Mouse (Mus musculus): ENCODE data around the gene Zbtb16.

The Zbtb16 gene

DNA sequence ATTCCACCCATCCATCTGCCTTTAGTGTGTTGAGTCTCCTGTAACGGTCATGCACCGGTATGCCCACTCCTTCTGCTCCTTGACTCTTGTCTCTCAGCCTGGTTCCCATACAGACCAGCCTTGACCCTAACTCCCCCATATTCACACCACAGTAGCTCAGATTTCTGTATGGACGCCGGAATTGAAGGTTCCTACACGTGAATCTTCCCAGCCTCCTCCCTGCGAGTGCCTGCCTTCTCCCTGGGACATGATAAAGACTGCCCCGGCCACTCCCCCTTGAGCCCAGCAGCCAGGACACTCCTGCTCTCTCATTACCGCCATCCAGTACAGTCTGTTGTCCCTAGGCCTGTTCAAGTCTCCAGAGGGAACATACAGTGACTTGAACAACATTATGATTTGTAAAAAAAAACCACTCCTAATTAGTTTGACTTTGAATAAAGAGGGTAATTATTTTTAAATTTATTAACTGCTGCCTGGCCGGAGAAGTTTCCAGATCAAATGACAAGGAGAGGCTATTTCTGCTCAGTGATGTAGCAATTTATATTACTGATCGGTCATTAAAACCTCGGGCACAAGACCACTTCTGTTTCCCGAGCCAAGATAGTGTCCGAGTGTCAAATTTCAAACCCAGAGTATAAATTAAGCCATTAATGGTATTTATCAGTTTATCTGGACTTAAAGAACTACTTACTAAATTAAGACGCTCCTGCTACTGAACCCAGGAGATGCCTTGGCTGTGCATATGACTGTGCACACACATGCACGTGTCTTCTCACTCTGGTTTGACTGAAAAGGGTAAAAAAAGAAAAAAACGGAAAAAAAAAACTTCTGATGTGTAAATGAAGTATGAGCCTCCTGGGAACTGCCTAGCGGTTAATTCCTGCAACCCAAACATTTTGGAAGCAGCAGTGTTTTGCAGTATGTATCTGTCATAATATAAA lies 125.4 kb downstream of the Zbtb16 start:
- no peak for DNase-seq (ENCODE audit: low spot score in 2 of 2)

DNA sequence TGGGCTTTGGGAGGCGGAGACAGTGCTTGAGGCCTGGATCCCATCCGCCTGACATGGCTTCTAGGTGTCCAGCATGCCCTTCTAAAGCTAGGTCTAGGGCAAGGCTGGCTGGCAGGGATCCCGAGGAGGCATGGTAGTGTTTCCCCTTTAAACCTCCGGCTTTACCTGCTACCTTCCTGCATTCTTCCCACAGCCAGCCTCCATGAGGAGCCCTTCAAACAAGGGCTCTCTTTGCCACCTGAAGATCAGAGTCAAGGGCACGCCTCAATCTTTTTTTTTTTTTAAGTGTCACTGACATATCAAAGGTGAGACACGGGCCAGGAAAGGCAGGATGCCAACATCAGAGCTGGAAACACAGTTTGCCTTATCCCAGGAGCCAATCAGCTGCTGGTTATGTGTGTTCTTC lies 128.2 kb downstream of the Zbtb16 start:
- DNase-seq (ENCODE audit: low spot score in 2 of 2), result no peak

DNA sequence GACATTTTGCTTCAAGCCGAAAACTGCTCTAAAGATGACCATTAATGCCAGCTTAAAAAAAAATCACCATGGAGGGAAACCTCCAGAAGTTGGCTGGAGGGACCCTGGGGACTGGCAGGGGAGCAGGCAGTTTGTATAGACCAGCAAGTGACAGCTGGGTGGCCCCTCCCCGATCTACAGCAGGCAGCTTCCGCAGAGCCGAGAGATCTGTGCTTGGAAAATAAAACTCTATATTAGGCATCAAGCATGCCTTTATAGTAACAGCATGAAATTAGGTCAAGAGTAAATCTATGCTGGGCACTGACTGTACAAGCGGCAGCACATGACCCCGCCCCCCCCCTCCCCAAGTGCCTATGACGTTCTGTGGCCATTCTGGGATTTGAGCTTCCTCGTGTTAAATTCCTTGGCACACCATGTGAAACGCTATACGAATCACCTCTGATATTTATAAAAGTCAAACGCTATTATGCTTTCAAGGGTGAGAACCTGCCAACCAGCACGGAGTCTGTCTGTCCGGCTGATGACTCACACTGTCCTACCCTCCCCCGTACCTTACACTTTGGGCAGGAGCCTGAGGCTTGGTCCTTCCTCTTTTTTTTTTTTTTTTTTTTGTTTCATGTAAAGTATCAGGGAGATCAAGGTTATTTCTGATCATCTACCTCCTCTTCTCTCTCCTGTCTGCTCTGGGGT lies 128.7 kb downstream of the Zbtb16 start:
- DNase-seq (ENCODE audit: low spot score in 2 of 2), result no peak

DNA sequence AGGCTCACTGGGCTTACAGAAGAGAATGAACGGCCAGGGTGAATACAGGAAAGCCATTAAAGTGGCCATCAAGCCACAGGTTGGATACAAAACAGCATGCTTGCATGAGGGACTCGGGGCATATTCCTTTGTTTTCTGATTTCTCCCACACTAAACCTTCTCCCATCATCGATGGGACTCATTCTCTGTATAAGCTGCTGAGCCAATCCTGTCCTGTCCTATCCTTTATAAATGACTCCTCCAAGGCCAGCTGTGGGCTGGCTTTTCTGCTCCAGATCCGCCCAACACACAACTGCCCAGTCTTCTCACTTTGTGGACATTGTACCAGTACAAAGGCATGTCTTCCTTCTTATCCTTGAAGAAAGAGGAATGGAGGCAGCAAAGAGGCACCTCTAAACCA lies 134.7 kb downstream of the Zbtb16 start:
- no peak for DNase-seq (ENCODE audit: low spot score in 2 of 2)

DNA sequence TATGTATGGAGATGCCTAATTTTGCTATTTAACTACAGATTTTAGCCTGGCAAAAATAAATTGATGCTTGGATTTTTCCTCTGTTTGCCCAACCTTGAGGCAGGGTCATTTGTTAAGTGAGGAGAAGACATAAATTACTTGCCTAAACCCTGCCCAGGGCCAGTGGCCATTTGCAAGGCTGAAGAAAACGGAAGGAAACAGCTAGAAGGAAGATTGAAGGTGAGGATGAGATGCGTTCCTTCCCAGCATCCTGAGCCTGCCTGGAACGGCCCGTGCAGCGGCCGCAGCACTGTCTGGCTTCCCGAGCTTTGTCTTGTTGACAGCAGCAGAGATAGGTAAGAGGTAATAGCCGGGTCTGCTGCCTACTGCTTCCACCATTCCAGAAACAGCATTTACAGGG lies 135.2 kb downstream of the Zbtb16 start:
- DNase-seq (ENCODE audit: low spot score in 2 of 2), result no peak

DNA sequence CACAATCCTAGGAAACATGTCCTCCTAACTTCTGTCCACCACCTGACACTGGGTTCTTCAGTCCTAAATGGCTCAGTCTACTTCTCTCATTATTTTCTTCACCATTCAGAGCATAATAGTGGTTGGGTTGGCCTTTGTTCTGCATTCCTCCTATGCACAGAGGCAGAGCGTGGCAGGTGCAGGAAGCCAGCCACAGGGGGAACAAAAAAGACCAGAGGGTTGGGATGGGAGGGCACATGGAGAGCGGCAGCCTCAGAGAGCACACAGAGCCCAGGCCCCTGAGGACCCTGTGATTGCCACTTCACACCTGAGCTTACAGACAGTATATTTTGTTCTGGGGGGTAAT lies 138.6 kb downstream of the Zbtb16 start:
- DNase-seq (ENCODE audit: low spot score in 2 of 2), result no peak

DNA sequence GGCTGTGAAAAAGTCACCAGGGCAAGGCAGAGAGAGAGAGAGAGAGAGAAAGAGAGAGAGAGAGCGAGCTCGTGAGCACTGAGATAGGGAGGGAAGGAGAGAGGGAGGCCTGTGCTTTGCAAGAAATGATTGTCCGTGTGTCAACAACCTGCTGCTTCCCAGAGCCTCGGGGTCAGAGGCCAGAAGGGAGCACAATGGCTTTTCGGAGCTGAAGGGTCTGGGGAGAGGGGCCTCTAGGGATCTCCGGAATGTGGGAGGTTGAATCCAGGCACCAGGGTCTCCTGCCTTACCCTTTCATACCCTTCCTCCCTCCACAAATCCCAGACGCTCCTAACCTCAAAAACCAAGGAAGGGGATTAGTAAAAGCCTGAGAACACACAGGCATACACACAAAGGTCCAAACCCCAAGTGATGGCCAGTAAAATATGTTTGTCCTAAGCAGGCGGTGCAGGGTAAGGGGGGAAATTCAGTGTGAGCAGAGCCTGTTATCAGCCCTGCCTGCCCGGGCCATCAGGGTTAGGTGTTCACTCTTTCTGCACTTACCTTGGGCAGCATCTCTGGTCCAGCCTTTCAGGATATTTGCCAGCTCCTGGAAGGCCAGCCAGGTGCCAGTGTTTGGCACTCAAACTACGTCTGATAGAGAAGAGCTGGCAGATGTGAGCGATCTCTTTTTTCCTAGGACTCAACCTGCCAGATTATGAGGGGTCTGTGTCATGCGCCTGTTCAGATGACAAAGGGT lies 139.1 kb downstream of the Zbtb16 start:
- DNase-seq (ENCODE audit: low spot score in 2 of 2), result no peak

DNA sequence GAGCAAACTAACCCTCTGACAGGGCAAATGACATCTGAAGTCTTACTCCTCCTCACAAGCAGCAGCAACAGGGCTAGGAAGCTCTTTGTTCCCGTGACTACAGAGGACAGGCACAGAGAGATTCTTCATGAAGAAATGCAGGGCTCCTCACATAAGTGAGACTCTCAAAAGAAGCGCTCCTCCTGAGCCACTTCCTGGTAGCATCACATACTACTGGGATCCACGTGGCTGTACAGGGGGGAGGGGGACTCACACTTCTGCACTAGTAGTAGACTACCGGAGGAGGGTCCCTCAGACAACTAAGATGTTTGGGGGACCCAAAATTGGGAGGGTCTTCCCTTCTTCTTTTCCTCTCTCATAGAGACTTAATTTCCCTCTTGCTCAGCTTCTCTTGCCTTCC lies 139.7 kb downstream of the Zbtb16 start:
- no peak for DNase-seq (ENCODE audit: low spot score in 2 of 2)

DNA sequence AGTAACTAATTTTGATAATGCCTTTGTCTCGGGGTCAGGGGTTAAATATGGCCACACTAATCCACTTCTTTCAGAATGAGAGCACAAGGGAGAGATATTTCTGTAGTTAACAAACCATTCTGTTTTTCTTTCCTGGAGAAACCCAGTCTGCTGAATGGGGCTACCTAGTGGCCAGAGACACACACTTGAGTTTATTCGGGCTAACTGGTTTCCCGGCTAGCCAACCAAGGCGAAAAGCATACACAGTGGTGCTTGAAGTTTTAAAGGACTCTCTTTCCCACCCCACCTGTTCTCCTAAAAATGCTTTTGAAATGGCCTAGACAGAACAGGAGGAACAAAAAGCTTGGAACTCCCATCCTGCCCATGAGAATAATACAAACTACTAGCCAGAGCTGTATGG lies 140.2 kb downstream of the Zbtb16 start:
- DNase-seq (ENCODE audit: low spot score in 2 of 2), result no peak

DNA sequence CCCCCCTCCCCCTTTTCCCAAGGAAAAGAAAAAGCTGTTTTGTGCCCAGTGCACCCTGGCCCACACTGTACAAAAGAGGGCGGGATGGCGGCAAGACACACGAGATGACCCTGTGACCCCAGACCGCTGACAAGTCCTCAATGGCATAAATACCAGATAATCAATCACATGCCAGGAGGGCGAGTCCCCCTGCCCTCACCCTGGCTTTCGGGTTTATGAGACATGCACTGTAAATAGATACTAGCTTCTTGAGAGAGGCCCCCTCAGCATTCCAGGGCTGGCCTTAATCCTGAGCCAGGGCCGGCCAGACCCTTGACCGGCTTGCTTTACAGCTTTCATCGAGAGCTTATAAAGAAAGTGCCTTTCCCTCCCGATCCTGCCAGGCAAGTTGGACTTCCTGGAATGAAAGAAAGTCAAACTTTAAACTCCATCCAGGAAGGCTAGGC lies 141.4 kb downstream of the Zbtb16 start:
- DNase-seq (ENCODE audit: low spot score in 2 of 2), result no peak

DNA sequence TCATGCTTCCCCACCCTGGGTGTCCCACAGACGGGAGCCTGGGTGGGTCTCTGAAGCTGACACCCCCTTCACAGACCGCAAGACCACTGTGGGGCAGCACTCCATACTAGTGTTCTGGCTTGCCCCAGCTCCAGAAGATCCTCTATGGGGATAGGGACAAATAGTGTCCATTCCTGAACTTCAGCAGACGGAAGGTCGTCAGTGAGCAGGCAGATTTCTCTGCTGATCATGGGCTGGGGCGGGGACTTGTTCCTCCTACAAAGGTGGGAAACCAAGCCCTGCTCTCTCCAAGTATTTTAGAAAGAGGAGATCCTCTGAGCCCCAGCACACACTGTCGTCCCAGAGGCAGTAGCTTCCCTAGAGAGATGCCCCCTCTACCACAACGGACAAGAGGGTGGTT lies 142.3 kb downstream of the Zbtb16 start:
- no peak for DNase-seq (ENCODE audit: low spot score in 2 of 2)

DNA sequence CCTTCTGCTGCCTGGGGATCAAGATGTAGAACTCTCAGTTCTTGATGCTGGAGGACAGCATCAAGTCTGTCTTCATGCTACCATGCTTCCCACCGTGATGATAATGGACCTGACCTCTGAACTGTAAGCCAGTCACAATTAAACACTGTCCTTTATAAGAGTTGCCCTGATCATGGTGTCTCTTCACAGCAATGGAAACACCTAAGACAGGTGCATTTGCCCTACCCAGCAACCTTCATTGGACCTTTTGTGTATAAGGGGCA lies 146.4 kb downstream of the Zbtb16 start:
- no peak for DNase-seq (ENCODE audit: low spot score in 2 of 2)

DNA sequence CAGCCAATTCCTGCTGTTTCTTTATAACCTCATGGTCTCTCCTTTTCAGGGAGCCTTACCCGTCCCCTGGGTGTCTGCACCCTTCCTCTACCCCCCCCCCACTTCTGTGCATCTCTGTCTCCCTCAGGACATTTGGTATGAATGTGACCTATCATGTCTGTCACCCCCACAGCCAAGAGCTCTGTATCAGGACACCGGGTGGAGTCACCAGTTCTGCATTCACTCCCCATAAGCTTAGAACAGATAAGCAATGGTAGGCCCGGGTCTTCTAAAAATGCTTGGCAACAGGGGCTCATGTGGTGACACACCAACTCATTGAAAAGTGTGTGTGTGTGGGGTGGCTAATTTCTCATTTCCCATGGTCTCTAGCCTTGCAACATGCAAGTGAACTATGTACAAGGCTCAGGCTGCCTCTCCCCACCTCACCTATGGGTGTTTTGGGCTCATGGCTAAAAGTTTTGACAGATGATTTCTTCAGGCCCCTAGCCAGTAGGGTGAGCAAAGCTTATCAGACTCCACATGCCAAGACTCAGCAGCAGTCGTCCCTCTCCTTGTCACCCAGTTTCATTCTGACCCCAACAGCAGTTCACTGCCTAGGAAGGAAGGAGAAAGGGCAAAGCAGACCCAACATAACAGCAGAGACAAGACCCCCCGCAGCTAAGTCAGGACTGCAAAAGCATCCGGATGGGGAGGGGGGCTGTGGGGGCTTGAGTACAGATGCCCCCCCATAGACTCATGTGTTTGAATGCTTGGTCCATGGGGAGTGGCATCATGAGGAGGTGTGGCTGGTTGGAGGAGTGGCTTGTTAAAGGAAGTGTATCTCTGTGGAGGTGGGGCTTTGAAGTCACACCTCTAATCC lies 146.9 kb downstream of the Zbtb16 start:
- no peak for DNase-seq (ENCODE audit: low spot score in 2 of 2)

DNA sequence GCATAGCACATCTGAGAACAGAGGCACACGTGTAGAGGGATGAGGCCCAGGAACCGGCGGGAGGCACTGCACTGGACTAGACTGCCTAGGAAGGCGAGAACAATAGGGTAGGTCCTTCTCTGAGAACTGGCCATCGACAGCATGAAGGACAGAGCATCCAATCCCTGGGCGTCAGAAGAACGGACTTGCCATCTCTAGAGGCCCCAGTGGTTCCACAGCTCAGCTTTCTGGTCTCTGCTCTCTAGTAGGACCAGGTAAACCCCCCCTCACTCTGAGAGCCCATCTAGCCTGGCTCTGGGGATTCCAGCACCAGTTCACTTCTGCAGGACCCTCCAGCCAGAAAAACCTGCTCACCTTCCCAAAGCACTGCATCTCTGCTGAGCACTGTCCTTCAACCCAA lies 148.1 kb downstream of the Zbtb16 start:
- DNase-seq (ENCODE audit: low spot score in 2 of 2), result no peak

DNA sequence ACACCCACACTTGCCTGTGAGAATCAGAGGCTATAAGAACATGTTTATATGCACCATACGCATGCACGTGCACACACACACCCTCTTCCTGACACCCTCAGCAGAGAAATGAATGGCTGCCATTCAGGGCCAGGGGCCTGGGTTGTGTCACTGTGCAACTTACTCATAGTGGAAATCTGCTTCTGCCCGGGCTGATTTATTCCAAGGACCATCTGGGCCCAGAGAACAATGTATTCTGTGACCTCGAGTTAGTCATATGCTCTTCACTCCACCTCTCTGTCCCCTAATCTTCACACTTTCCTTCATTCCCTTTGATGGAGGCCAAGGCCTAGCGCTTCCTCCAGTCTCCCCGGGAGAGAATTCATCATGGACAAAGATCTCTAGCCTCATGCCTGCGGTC lies 150.3 kb downstream of the Zbtb16 start:
- no peak for DNase-seq (ENCODE audit: low spot score in 2 of 2)

DNA sequence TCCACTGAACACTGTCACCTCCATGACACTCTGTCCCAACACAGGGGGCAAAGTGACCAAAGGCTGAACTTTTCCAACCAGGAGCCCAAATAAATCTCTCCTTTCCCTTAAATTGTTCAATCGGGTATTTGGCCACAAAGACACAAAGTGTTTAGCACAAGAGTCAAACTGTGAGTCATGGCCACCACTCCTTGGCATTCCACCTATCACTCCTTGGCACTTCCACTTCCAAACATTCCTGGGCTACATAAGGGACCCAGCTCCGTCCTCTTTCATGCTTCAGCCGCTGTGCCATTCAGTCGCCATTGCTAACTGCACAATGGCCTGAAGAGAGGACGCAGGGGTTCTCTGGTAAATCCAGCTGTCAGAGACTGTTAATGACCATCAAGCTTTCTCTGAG lies 151.9 kb downstream of the Zbtb16 start:
- no peak for DNase-seq (ENCODE audit: low spot score in 2 of 2)

DNA sequence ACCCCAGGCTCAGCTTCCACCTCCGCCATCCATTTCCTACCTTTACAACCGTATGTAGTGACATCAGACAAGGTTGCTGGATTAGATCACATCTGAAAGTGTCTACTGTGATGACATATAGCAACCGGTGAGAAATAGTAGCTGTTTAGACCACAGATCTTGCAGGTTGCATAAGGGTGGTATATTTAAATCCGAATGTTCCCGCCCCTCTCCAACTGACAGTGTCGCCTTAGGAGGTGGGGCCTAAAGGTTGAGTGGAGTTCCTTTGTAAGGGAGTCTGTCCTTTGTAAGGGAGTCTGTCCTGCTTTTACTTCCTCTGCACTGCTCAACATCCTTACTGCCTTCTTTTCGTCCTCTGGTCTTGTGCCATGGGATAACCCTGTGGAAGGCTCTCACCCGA lies 154.8 kb downstream of the Zbtb16 start:
- no peak for DNase-seq (ENCODE audit: low spot score in 2 of 2)

DNA sequence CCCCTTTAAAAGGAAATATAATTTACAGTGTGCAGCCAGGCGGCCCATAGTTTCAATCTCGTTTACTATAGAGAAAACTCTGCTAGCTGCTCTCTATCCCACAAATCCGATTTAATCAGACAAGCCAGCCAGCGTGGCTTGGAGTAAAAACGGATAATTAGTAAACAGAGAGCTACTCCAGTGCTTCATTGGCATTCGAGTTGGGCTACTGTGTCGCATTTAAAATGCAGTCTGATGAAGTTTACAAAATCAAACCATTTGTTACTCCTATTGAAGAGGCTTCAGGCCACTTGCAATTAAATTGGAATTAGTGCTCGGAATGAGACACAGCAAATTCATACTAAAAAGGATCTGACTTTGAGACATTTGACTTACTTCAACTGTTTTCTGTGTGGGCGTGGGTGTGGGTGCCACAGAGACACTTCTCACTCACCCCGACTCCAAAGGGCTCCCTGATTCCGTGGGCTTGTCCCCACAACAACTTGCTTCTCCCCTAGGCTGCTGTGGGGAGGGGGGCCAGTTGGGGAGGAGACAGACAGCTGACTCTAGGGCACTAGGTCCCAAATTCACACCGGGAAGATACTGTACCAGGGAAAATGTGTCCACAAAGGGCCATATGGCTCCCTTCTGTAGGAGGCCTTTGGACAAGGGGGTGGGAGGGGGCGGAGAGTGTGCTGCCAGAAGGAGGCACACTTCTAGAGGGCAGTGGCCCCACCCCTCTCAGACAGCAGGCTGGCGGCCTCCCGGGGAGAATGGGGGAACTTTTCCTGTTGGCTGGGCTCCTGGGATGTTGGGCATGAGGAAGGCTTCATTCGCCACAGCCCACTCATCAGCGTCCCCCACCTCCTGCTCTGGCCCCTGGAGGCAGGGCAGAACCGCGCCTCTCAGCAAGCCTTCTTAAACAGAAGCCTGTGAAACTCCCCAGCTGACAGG lies 157.3 kb downstream of the Zbtb16 start:
- DNase-seq (ENCODE audit: low spot score in 2 of 2), result no peak

DNA sequence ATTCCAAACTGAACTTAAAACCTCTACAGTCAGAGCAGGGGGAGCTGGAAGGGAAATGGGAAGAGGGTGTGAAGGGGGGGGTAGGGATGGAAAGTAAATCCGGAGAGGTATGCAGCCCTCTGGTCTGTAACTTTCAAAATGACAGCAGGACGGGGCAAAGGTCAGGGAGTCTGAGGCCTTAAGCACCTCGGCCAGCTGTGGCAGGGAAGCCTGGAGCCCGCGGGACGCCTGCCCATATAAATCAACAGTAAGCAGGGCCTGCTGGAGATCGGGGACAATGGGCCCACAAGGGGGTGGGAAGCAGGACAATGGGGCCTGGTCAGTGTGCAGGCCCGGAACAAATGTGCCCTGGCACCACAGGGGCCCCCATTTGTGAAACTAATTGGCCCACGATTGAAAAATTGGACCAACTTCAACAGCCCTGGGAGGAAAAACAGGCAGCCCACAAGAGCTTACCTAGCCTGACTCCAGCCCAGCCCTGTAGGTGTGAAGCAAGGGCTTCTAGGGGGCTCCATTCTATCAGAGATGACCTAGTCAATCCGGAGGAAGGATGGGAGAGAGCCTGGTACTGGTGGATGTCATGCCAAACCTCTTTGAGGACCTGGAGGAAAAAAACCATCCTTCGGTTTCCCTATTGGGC lies 160.8 kb downstream of the Zbtb16 start:
- DNase-seq (ENCODE audit: low spot score in 2 of 2), result no peak

DNA sequence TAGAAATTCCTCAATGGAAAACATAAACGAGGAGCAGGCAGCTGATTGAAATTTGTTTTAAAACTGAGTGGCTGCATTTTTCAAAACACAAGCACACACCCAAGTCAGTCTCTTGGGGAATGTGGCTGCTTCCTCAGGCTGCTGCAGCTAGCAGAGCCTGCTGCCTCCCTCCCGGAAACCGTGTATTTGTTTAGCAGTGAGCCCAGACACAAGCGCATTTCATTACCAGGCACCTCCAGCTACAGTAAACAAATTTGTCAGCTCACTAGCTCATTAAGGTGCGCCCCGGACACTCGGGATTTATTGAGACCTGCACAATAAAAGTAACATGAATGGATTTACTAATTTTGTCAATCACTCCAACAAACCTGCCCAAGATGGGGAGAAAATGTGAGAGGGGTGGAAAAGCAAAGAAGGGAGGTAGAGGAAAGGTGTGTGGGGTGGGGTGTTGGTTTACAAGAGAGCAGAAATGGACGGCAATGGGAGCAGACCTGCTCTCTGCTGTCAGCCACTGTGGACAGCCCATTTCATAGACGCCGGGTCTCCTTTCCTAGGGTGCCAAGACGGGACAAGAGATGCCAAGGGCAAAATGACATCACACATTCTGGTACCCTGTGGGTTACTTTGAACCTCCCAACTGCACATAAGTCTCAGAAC lies 161.5 kb downstream of the Zbtb16 start:
- DNase-seq (ENCODE audit: low spot score in 2 of 2), result no peak

All from frontal cortex, postnatal 25 days (tissue).